Mouse (Mus musculus) WW6 (cell line): ENCODE data around the gene Tuba3b.

Source experiments
- DNase-seq: peaks from one replicate; pipeline ENCODE4 v3.0.0-alpha.2; 2013; ENCODE audit warnings: low read depth, low spot score

The Tuba3b gene

DNA sequence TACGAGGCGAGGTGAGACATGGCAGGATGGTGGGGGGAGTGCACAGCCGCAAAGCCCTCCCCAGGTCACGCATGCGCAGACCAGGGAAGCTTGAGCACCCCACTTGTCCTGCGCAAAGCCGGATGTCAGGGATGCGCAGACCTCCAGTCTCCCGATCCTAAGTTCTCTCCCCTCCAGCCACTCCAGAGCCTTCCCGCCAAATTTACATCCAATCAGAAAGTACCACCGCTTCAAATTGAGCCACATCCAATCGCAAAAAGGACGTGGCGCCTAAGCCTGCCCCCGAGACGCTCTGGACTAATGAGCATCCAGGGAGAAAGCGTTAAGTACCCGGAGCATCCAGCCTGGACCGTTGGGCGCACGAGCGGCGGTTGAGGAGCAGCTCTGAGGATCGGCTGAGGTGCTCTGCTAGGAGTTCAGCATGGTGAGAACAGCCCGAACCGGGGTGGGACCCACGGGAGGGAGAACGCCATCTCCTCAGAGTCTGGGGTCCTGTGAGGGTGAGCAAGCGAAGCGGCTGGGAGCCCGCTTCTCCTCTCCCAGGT lies at the start of gene Tuba3b:
Gene Tuba3b, plus strand, starts transcription at position 92 of the 545 bp plus-strand sequence.
- no peak for DNase-seq

DNA sequence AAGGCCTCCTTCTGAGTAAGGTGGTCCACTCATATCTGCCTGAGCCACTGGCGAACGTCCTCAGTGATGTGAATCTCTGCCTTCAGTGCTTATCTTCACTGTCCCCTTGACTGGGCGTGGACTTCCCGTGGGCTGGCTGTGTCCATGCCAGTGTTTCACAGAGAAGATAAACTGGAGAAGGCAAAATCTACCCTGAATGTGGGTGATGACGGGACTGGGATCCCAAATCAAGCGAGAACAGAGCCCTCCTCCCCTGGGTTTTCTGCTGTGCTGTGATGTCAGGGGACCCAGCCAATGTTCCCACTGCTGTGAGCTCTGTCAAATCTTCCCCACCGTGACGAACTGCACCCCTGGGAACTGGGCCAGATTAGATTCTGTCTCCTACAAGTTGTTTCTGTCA lies 48.3 kb upstream of the Tuba3b start:
- no peak for DNase-seq

DNA sequence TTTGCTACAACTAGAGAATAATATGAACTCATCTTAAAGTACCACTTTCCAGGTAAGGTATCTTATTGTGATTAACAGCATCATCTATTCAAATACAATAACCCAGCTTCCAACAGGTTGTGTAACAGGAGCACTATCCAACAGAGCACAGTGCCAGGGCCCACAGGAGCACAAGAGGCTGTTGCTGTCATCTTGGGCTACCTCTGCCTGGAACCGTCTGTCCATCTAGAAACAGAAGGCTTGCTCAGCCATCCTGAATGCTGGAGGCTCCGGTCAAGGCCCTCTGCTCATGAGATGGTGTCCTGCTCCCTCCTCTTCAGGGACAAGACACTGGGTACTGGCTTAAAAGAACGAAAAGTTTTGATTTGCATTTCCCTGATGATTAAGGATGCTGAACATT lies 47.7 kb upstream of the Tuba3b start:
- no peak for DNase-seq

DNA sequence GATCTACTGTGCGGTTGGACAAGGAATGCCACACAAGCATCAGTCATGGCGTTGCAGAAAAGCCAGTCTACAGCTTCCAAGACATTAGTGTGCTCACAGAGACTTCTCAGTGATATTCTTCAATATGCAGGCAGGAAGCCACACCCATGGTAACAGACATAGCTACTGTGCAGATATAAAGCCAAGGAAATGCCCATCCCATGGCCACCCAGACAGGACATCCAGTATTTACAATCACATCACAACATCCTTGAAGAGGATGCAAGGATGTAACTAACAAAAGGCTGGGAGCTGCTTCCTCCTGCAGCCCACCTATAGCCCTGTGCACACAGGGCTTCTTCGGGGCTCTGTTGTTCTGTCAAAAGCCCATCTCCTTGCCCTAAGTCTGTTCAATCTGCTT lies 46.9 kb upstream of the Tuba3b start:
- no peak for DNase-seq

DNA sequence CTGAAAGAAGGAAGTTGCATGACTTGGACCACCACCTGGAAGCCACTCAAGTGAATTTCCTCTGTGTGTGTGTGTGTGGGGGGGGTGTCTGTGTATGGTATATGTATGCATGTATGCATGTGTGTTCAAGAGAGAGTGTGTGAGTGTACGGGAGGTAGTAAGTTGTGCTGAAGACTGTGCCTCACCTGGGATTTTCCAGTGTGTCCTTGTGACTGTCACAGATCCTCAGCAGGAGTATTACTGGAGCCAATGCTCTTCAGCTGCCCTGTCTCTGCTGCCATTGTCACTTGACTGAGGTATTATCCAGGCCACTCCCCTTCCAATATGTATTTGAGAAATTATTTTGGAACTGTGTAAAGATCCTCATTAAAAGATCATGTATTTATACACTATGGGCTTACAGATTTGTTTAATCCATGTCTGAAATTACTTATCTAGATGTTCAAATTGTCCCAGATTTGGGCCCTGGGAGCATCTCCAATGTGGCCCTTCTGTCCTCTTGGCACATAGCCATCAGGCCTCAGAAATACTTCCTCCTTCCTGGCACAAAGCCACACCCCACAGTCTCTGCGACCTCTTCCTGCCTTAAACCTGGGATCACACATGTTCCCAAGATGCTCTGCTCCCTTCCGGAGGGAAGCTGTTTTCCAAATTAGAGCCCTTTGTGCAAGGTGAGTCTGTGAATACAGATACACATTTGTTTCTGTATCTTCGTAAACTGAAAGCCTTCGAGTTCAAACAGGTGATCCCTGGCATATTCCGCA lies 42.1 kb upstream of the Tuba3b start:
- no peak for DNase-seq

DNA sequence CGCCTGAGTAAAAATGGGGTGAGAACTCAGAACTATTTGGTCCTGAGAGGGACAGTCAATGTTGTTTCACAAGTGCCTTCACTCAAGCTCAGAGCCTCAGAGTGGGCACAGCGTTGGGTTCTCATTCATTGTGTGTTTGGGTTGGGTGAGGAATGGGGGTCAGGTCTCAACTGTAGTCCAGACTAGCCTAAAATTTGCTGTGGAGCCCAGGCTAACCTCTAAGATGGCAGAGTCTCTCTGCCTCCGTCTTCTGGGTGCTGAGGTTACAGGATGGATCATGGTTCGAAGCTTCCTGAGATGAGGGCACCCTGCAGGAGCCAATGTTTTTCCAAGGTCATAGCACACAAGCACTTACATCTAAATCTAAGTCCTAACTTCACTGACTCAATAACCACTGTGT lies 38.8 kb upstream of the Tuba3b start:
- no peak for DNase-seq

DNA sequence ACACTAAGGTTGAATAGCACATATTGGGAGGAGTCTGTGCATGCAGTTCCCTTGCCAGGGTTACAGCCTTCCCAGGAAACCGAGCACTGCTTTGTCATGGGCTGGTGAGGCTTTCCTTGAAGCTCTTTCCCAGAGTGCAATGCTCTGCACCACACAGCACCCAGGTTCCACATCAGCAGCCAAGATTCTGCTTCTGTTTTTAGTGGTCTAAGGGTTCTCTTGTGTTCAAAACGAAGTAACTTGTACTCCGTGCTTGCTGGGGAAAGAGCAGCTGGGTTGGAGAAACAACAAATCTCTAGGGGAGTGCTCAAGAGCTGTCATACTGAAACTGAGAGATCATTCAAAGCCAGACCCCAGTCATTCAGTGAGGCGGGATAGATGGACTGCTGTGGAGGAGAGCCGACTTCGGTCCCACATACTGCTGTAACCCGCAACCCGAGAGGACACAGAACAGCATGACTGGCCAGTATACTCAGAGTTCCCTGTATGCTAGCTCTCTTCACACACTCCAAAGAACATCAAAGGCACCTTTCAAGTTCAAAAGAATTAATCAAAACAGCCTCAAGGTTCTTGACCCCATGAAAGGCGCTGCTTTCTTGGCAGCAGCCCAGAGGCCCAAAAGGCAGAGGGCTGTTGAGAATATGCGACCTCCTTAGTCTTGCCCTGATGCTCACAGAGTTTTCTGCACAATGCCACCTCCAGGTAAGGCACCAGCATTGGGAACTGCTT lies 36.9 kb upstream of the Tuba3b start:
- no peak for DNase-seq

DNA sequence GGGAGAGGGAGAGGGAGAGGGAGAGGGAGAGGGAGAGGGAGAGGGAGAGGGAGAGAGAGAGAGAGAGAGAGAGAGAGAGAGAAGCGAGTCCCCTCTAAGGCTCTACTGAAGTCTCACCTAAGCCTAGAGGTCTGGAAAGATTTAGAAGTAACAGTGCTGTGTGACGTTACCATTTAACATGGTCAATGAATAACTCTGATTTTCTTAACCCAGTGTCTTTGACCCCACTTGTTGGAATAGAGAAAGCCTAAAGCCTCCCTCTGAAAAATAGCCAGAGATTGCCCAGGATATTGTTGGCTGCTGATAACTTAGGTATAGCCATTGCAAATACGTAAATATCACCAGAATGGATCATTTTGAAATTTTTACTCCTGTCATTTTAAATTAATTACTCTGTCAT lies 35.8 kb upstream of the Tuba3b start:
- no peak for DNase-seq

DNA sequence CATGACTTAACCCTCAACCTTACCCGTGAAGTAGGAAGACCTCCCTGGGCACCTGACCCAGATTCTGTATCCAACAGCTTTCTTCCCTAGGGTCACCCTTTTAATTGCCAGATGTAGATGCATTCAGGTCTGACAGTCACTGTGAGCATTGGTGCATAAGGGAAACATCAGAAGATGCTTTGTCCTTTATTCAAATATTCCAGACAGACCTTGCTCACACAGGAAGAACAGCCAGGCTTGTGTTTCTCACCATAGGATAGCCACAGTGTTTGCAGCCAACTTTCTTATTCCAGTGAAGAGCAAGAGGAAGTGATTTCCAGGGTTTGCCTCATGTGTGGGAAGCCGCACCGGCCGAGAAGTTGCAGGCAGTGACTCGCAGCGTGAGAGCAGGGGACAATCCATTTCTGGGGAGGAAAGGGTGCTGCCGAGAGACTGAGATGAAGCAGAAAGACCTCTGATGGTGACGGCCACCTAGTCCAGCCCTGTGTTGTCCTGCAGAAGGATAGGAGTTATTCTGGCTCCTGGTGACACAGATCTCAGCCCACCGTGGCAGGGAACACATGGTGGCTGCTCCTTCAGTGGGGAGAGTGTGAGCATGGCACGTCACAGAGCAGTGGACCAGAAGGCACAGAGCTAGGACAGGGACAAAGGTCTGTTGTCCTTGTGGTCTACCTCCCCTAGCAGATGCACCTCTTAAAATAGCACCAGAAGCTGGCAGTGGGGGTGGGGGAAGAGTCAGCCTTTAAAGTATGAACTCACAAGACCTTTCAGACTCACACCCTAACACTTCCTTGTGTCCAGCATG lies 34.0 kb upstream of the Tuba3b start:
- DNase-seq, result no peak

DNA sequence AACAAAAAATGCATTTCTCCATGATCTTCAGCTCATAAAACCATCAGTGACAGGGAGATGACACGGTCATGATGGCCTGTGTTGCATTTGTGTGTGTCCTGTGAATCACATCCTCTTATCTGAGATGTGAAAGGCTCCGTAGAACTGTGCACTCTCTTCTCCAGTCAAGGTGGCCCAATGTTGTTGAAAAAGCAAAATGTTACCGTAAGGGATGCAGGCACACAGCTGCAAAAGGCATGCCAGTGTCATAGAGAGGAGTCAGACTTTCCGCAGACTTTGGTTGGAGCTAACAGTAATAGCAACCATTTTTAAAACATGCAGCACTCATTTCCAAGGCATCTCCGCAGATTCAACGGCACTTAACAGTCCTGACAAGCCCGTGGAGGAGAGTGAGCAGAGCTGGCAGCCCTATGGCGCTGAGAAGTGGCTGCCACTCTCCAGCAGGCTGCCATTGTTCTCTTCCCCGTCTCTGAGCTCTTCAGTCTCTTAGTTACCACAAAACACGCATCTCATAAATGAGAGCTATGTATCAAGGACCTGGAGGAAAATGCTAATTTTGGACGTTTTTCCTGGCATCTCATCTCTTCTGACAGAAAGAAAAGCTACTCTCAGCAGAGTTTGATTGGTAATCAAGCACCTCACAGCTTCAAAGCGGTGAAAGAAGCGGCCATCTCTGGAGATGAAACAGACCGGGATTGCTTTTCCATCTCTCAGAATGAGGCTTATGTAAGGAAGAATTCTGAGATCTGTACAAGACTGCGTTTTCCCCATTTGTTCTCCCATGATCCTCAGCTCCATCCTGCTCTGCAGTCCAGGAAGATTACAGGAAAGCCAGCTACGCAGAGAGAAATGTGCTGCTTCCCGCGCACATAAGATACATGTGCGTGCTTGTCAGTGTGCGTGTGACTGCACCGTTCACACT lies 30.2 kb upstream of the Tuba3b start:
- no peak for DNase-seq

DNA sequence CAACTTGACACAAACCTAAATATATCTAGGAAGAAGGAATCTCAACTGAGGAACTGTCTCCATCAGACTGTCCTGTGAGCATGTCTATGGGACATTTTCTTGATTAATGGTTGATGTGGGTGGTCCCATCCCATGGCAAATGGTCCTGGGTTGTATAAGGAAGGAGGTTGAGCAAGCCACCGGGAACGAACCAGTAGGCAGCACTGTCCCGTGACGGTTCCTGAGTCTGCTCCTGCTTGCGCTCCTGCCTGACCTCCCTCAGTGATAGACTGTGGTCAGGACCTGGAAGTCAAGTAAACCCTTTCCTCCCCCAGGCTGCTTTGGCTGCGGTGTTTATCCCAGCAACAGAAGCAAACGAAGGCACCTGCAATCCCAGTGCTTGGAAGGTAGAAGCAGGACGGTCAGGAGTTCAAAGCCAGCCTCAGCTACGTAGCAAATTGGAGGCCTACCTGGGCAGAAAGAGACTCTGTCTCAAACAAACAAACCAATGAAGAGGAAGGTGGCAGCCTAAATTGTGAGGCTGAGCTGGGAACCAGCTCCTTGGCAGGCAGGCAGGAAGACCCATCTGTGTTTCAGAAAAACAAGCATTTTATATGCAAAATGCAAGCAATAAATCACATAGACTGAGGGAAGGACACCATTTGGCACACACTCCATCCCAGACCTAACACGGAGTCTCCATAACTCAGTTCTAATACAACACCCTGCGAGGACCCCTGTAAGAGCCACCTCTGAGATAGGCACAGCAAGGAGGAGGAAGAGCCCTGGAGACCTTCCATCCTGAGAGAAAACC lies 24.9 kb upstream of the Tuba3b start:
- DNase-seq, result no peak

DNA sequence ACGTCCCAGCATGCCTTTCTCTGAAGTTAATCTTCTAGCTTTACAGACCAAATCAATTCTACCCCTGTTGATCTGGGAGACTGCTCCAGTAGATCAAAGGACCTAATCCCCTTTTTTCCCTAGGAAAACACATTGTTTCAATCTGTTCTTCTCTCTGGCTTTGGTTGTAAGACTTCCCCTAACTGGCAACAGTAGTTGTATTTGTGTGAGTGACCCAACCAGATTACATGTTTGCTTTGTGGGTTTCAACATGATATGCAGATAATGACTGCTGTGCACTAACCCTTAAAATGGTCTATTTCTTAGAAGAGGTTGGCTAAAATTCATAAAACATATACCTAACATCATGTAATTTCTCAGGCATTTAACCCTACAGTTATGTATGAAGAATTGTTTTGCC lies 24.0 kb upstream of the Tuba3b start:
- DNase-seq, result no peak

DNA sequence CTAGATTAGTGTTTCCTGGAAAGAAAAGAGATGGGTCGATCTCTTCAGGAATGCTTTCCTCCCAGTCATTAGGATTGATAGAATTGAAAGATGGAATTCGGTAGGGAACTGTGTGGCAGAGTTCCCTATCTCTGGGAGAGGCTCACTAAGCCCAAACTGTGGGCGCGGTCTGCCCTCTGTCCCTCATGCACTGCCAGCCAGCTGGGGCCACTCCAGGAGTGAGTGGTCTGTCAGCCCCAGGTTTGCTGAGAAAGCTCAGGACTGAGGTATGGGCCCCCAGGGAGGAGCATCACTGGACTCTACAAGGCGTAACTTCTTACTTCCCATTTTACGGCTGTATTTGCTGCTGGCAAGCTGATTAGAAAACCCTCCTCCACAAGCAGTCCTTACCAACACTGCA lies 23.5 kb upstream of the Tuba3b start:
- DNase-seq, result no peak

DNA sequence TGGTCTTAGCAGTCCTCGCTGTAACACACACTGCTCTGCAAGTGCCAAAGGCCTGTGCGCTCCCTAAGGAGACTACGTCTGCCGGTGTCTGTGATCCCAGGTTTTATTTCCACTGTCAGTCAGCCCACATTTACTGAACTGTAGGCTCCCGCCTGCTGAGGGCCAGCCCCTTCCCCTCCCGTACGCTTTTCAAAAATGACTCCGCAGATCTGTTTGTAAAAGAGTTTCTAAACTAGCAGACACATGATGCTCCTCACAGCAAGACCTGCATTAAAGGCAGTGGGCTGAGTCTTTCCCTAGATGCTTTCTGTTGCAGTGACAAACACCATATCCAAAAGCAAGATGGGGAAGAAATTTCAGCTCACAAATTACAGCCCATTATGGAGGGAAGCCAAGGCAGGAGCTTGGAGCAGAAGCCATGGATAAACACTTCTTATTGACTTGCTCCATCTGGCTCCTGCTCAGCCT lies 23.0 kb upstream of the Tuba3b start:
- DNase-seq, result no peak

DNA sequence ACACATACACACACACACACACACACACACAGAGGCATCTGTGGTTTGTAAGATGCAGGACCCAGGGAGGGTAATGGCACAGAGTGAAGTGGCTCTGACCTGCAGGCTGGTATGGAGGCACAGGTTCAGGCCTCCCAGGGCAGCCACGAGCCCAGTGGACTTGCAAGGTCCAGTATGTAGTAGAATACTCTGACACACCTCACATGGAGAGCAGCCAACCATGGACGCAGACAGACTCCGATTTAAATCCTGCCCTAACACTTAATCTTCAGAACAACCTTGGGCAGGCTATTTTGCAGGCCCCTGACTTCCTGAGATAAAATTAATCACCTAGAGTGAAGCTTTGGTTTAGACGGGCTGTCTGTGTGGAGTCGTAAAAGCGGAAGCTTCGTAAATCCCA lies 21.6 kb upstream of the Tuba3b start:
- no peak for DNase-seq

DNA sequence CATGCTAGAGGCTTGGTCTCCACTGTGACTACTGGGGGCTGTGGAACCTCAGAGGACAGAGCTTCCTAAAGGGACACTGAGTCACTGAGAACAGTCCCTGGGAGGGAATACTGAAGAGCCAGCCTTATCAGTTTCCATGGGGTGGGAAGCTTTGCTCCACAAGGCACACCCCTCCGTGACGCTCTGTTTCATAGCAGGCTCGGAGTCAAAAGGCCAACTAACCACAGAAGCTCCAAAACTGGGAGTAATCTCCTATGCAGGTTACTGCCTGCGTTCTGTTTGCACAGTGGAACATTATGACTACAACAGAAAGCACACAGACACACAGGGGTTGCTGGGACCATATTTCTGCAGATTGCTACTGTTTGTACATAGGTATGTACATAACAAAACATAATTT lies 19.7 kb upstream of the Tuba3b start:
- DNase-seq, result no peak

DNA sequence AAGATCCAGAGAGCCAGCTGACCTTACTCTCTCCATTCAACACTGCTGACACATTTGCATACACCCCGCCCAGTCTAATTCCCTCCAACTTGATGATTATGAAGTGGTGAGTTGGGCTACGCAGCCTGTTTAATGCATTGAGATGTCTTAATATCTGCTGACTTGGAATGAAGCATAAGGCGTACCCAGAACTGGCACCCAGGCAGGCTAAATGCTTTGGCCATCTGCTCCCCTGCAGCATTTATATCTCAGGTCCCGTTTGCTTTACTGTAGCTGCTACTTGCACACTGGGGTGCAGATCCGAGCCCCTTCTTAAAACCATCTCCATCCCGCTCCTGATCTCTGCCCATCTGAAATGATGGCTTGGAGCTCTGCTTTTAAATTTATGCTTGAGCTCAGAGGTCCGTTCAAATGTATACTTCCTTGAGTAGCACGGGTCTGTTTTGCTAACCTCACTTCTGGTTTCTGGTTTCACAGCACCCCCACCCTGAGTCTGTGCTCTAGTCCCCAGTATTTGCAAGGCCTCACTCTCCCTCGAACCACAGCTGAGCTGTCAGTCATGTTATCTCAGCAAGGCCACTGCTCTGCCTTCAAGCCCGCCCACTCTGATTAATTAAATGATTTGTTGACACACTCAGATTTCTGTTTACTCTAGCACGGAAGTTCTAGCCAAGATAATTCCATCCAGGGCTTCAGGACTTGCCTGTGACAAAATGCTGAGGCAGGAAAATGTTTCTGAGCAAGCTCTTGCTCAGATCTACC lies 16.6 kb upstream of the Tuba3b start:
- no peak for DNase-seq

DNA sequence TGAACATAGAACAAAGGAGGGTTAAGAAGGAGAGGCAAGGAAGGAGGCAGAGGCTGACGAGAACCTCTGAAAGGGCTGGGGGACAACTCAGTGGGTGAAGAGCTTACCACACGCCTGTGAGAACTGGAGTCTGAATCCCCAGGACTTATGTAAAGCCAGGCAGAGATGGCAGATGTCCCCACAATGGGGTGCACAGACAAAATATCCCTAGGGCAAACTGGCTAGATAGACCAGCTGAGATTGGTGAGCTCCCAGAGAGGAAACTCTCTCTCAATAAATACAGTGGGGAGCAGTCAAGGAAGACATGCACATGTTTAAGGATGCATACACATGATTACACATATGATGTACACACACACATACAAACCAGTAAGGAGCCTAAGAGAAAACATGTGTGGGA lies 11.4 kb upstream of the Tuba3b start:
- DNase-seq, result no peak

DNA sequence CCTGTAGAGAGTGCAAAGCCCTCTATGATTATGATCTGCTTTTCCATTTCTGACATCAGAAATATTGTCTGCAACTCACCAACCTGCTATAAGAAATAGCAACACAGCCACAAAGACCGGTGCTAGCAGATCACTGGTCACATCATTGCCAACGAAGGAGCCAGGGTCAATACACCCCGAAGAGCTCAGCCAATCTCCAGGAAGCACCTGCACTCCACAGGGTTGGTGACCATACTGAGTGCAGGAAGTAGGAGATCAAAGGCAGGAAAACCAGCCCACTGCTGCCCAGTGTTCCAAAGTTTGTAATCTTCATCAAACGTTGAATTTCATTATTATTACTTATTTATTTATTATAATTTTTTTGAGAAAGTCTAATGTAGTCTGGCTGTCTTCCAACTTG lies 10.9 kb upstream of the Tuba3b start:
- no peak for DNase-seq
